Mouse (Mus musculus): Measurements from ENCODE around the gene Mul1.

Mul1 gene

GRCm38 (mm10) chr4:138440062-138440461 lies 5.6 kb downstream of the Mul1 start:
- DNase-seq (ENCODE audit: low spot score), result no peak

- DNase-seq (ENCODE audit: low spot score), result no peak
Observed at GRCm38 (mm10) chr4:138444941-138445340, 10.5 kb downstream of the Mul1 start.

GRCm38 (mm10) chr4:138446981-138447380 lies 12.5 kb downstream of the Mul1 start:
- DNase-seq (ENCODE audit: low spot score), result peak; percentile 29

GRCm38 (mm10) chr4:138447387-138447786 lies 12.9 kb downstream of the Mul1 start:
- peak; percentile 97 for DNase-seq (ENCODE audit: low spot score)

- DNase-seq (ENCODE audit: low spot score), result no peak
Observed at GRCm38 (mm10) chr4:138447827-138448602, 13.5 kb downstream of the Mul1 start.

- no peak for DNase-seq (ENCODE audit: low spot score)
Observed at GRCm38 (mm10) chr4:138448872-138449615, 14.6 kb downstream of the Mul1 start.

- no peak for DNase-seq (ENCODE audit: low spot score)
Observed at GRCm38 (mm10) chr4:138449636-138450314, 15.3 kb downstream of the Mul1 start.

GRCm38 (mm10) chr4:138452306-138453096 lies 18.0 kb downstream of the Mul1 start:
- DNase-seq (ENCODE audit: low spot score), result peak; percentile 35

- DNase-seq (ENCODE audit: low spot score), result peak; percentile 53
Observed at GRCm38 (mm10) chr4:138453097-138453752, 18.8 kb downstream of the Mul1 start.

- peak; percentile 80 for DNase-seq (ENCODE audit: low spot score)
Observed at GRCm38 (mm10) chr4:138453753-138454570, 19.5 kb downstream of the Mul1 start, which contains the start of gene Camk2n1. Gene Camk2n1 (plus strand): TSS chr4:138454314.

- peak; percentile 73 for DNase-seq (ENCODE audit: low spot score)
Observed at GRCm38 (mm10) chr4:138454571-138455140, 20.2 kb downstream of the Mul1 start.

- peak; percentile 69 for DNase-seq (ENCODE audit: low spot score)
Observed at GRCm38 (mm10) chr4:138455141-138455955, 20.9 kb downstream of the Mul1 start.

- peak; percentile 39 for DNase-seq (ENCODE audit: low spot score)
Observed at GRCm38 (mm10) chr4:138455956-138456341, 21.5 kb downstream of the Mul1 start.

GRCm38 (mm10) chr4:138456536-138456935 lies 22.1 kb downstream of the Mul1 start:
- DNase-seq (ENCODE audit: low spot score), result peak; percentile 35

- DNase-seq (ENCODE audit: low spot score), result no peak
Observed at GRCm38 (mm10) chr4:138457091-138457490, 22.6 kb downstream of the Mul1 start.

GRCm38 (mm10) chr4:138458171-138458570 lies 23.7 kb downstream of the Mul1 start:
- no peak for DNase-seq (ENCODE audit: low spot score)

GRCm38 (mm10) chr4:138458735-138459440 lies 24.4 kb downstream of the Mul1 start:
- no peak for DNase-seq (ENCODE audit: low spot score)

- no peak for DNase-seq (ENCODE audit: low spot score)
Observed at GRCm38 (mm10) chr4:138459775-138460174, 25.3 kb downstream of the Mul1 start.

Measured in retina, embryonic 14.5 days (tissue).